Mouse (Mus musculus): ENCODE data around the gene Cdc37. TPM values are rescaled to one million over a fixed set of nuclear protein-coding genes. Genes with fewer than 3 reads are reported as not detected.

Cdc37 gene
- polyA plus RNA-seq, 1 experiment from 2014 or later = 297 TPM

DNA sequence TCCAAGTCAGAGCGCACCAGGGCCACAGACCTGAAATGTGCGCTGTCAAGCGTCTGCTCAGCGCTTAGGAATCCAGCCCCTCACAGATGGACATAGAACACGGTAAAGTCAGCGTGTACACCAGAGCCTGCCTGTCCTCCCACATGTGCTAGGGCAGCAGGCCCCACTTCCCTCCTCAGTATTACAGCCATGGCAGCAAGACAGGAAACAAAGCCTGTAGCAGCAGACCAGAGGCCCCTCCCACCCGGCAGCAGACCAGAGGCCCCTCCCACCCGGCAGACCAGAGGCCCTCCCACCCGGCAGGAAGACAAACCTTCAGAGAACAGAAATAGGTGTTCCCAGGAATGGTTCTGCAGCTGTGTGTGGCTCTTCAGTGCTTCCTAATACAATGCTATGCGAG lies 3.1 kb downstream of the Cdc37 start:
- Histone ChIP-seq H3K27me3 (ENCODE audit: control insufficient read depth, insufficient read depth, low read length) (no peaks in the 10 kb centered on the region), H3K4me2 (peak overlapping the region; percentile 13), H3K9me3 (ENCODE audit: control insufficient read depth, low read length) (no peaks in the 10 kb centered on the region), H3K36me3 (ENCODE audit: control insufficient read depth, insufficient read depth, low read length) (peaks cover 20% of the 10 kb centered on the region), H3K9ac (ENCODE audit: low read length) (peak overlapping the region; percentile 13; the same call in 1 of the 2 replicates), H3K4me3 (ENCODE audit: low read depth, low read length) (no peak overlapping the region), H3K27ac (ENCODE audit: low read depth, low read length) (no peak overlapping the region), H3K4me1 (ENCODE audit: control insufficient read depth, insufficient read depth, low read length) (peaks cover 18% of the 10 kb centered on the region)
- DNase-seq (ENCODE audit: low spot score, missing footprints) (no peak), ATAC-seq (ENCODE audit: low FRiP score) (no peak)
- 53% methylated on average over 10 of the region's 10 CpGs for WGBS

DNA sequence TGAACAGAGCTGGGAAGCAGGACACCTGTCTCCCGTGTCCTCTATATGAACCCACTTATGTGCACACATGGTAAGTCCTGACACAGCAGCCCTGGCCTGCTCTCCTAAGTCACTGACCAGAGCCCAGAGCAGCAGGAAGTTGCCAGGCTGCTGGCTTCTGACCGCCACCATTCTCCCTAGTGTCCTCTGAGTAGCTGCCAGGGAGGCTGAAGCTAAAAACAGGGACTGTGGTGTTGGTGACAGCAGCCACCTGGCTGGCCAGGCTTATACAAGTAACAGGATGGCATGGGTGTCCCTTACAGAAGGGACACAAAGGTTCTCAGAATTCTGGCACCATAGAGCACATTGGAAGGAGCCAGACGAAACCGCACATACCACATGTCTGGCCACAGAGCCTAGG lies 4.4 kb downstream of the Cdc37 start:
- DNase-seq (ENCODE audit: low spot score, missing footprints) = no peak
- peaks cover 18% of the 10 kb centered on the region for H3K4me1 ChIP-seq (ENCODE audit: control insufficient read depth, insufficient read depth, low read length)
- H3K4me2 ChIP-seq = no peak overlapping the region
- H3K9me3 ChIP-seq (ENCODE audit: control insufficient read depth, low read length) = no peaks in the 10 kb centered on the region
- peaks cover 30% of the 10 kb centered on the region for H3K36me3 ChIP-seq (ENCODE audit: control insufficient read depth, insufficient read depth, low read length)
- H3K27ac ChIP-seq (ENCODE audit: low read depth, low read length) = no peak overlapping the region
- WGBS = 96% methylated on average over 4 of the region's 4 CpGs
- no peaks in the 10 kb centered on the region for H3K27me3 ChIP-seq (ENCODE audit: control insufficient read depth, insufficient read depth, low read length)
- no peak overlapping the region for H3K9ac ChIP-seq (ENCODE audit: low read length)
- ATAC-seq (ENCODE audit: low FRiP score) = no peak
- no peak overlapping the region for H3K4me3 ChIP-seq (ENCODE audit: low read depth, low read length)

DNA sequence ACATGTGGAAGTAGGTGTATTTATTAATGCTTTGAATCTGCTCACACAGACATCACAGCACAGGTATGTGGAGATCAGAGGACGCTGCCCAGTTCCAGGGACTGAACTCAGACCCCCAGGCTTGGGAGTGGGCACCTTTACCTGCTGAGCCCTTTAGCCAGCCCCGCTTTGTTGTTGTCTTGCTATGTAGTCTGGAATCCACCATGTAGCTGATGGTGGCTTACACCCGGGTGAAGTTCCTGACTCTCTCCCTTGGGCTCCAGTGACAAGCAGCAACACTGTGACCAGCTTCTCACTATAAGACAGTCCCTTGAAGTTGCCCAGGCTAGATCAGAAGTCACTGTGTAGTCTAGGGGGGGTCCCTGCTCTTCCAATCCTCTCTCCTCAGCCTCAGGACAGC lies 5.4 kb downstream of the Cdc37 start:
- H3K9ac ChIP-seq (ENCODE audit: low read length) = no peak overlapping the region
- ATAC-seq (ENCODE audit: low FRiP score) = no peak
- no peak overlapping the region for H3K27ac ChIP-seq (ENCODE audit: low read depth, low read length)
- H3K4me2 ChIP-seq = no peak overlapping the region
- DNase-seq (ENCODE audit: low spot score, missing footprints) = no peak
- WGBS = 98% methylated on average over 3 of the region's 3 CpGs
- H3K4me3 ChIP-seq (ENCODE audit: low read depth, low read length) = no peak overlapping the region
- H3K4me1 ChIP-seq (ENCODE audit: control insufficient read depth, insufficient read depth, low read length) = peaks cover 18% of the 10 kb centered on the region
- H3K9me3 ChIP-seq (ENCODE audit: control insufficient read depth, low read length) = no peaks in the 10 kb centered on the region
- H3K36me3 ChIP-seq (ENCODE audit: control insufficient read depth, insufficient read depth, low read length) = peaks cover 40% of the 10 kb centered on the region
- H3K27me3 ChIP-seq (ENCODE audit: control insufficient read depth, insufficient read depth, low read length) = no peaks in the 10 kb centered on the region

DNA sequence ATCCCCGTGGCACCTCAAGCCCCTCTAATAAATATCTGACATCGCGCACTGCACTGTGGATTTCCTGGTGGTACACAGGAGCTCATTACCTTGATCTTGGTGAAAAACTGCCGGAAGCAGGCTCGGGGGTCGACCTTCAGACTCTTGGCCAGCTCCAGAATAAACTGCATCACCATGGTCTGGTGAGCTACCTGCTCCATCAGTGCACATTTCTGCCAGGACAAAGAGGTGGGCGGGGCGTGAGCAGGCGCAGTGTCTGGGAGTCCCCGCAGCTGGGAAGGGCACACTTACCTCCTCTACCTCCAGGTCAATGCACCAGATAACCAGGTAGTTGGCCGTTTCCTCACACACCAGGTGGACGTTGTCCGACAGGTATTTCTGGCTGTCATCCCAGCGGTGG lies 7.9 kb downstream of the Cdc37 start:
- no peak overlapping the region for H3K27ac ChIP-seq (ENCODE audit: low read depth, low read length)
- H3K36me3 ChIP-seq (ENCODE audit: control insufficient read depth, insufficient read depth, low read length) = peaks cover 43% of the 10 kb centered on the region
- no peak overlapping the region for H3K4me2 ChIP-seq
- WGBS = 94% methylated on average over 14 of the region's 14 CpGs
- no peak for DNase-seq (ENCODE audit: low spot score, missing footprints)
- H3K9me3 ChIP-seq (ENCODE audit: control insufficient read depth, low read length) = no peaks in the 10 kb centered on the region
- no peak overlapping the region for H3K4me3 ChIP-seq (ENCODE audit: low read depth, low read length)
- no peaks in the 10 kb centered on the region for H3K27me3 ChIP-seq (ENCODE audit: control insufficient read depth, insufficient read depth, low read length)
- no peak for ATAC-seq (ENCODE audit: low FRiP score)
- H3K9ac ChIP-seq (ENCODE audit: low read length) = no peak overlapping the region
- H3K4me1 ChIP-seq (ENCODE audit: control insufficient read depth, insufficient read depth, low read length) = no peaks in the 10 kb centered on the region

DNA sequence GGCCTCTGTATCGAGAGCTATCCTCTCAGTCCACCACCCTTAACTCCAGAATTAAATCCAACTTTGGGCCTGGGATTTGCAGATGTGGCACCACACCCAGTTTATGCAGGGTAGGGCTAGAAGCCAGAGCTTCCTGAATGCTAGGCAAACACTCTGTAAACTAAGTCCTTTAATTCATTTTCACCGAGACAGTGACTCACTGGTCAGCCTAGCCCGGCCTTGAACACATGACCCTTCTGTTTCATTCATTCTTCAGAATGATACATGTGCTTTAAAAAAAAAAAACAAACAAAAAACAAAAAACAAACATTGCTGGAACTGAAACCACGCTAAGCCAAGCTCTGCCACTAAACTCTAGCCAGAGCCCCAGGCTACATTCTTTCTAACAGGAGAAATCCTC lies 11.4 kb downstream of the Cdc37 start:
- Histone ChIP-seq H3K4me1 (ENCODE audit: control insufficient read depth, insufficient read depth, low read length) (no peaks in the 10 kb centered on the region), H3K9me3 (ENCODE audit: control insufficient read depth, low read length) (no peaks in the 10 kb centered on the region), H3K27me3 (ENCODE audit: control insufficient read depth, insufficient read depth, low read length) (no peaks in the 10 kb centered on the region), H3K9ac (ENCODE audit: low read length) (no peak overlapping the region), H3K36me3 (ENCODE audit: control insufficient read depth, insufficient read depth, low read length) (peaks cover 39% of the 10 kb centered on the region), H3K4me2 (no peak overlapping the region), H3K27ac (ENCODE audit: low read depth, low read length) (no peak overlapping the region), H3K4me3 (ENCODE audit: low read depth, low read length) (no peak overlapping the region)
- 94% methylated on average over 4 of the region's 4 CpGs for WGBS
- DNase-seq (ENCODE audit: low spot score, missing footprints) (no peak), ATAC-seq (ENCODE audit: low FRiP score) (no peak)

DNA sequence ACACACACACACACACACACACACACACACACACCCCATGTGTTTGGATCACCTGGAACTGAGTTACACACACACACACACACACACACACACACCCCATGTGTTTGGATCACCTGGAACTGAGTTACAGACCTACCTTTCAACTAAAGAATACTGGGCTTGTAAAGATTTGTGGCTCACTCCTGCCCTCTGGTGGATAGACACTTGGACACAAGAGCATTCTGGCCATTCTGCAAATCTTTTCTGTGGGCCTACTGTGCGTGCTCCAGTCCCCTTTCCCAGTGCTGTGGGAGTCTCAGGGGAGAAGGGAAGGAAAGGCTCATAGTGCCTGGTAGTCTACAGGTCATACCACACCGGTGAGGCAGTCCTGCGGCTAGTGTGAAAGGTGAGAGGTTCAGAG lies 12.6 kb downstream of the Cdc37 start:
- Histone ChIP-seq H3K27me3 (ENCODE audit: control insufficient read depth, insufficient read depth, low read length) (no peaks in the 10 kb centered on the region), H3K4me2 (no peak overlapping the region), H3K27ac (ENCODE audit: low read depth, low read length) (no peak overlapping the region), H3K4me3 (ENCODE audit: low read depth, low read length) (no peak overlapping the region), H3K9me3 (ENCODE audit: control insufficient read depth, low read length) (no peaks in the 10 kb centered on the region), H3K9ac (ENCODE audit: low read length) (no peak overlapping the region), H3K4me1 (ENCODE audit: control insufficient read depth, insufficient read depth, low read length) (no peaks in the 10 kb centered on the region), H3K36me3 (ENCODE audit: control insufficient read depth, insufficient read depth, low read length) (peaks cover 28% of the 10 kb centered on the region)
- 0 out of 2 replicates have a peak, but pooled peaks have one; percentile 26 for ATAC-seq (ENCODE audit: low FRiP score)
- peak; percentile 93 for DNase-seq (ENCODE audit: low spot score, missing footprints)
- WGBS = 57% methylated on average over 3 of the region's 3 CpGs

DNA sequence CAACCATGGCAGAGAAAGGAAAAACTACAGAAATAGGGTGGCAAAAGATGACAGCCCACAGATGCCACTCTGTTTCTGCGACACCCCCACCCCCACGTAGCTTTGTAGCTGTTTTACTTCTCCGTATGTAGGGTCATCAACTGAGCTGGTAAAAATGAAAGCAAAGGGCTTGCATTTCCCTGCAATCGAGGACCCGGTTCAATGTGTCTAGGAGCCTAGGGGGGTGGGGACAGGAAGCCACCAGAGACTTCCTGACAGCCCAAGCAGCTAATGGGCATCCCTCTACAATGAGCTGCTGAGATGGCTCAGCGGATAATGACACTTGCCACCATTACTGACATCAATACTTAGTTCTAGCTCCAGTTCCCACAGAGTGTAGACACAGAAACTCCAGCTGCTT lies 13.4 kb downstream of the Cdc37 start:
- no peak for ATAC-seq (ENCODE audit: low FRiP score)
- no peak overlapping the region for H3K27ac ChIP-seq (ENCODE audit: low read depth, low read length)
- H3K9me3 ChIP-seq (ENCODE audit: control insufficient read depth, low read length) = no peaks in the 10 kb centered on the region
- no peak overlapping the region for H3K4me2 ChIP-seq
- H3K27me3 ChIP-seq (ENCODE audit: control insufficient read depth, insufficient read depth, low read length) = no peaks in the 10 kb centered on the region
- 90% methylated on average over 6 of the region's 6 CpGs for WGBS
- no peak for DNase-seq (ENCODE audit: low spot score, missing footprints)
- H3K4me1 ChIP-seq (ENCODE audit: control insufficient read depth, insufficient read depth, low read length) = no peaks in the 10 kb centered on the region
- no peak overlapping the region for H3K4me3 ChIP-seq (ENCODE audit: low read depth, low read length)
- H3K36me3 ChIP-seq (ENCODE audit: control insufficient read depth, insufficient read depth, low read length) = peaks cover 22% of the 10 kb centered on the region
- H3K9ac ChIP-seq (ENCODE audit: low read length) = no peak overlapping the region

DNA sequence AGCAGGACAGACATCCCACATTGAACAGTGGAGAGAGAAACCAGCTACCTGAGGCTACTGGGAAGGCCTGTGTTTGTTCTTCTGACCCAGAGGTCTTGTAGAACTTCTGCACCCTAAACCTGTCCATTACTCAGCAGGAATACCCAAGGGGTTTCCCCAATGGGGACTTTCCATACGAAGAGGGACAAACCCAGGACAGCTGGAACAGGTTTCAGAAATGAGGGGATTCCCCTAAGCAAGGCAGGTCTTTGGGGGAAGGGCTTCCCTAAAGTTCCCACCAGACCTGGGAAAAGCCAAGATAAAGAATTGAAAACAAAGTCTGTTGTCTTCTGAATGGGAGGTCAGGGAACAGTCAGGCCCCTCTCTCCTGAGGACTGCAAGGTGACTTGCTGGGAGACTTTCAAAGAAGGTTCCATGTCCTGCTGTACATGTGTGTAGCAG lies 13.8 kb downstream of the Cdc37 start:
- peaks cover 18% of the 10 kb centered on the region for H3K36me3 ChIP-seq (ENCODE audit: control insufficient read depth, insufficient read depth, low read length)

DNA sequence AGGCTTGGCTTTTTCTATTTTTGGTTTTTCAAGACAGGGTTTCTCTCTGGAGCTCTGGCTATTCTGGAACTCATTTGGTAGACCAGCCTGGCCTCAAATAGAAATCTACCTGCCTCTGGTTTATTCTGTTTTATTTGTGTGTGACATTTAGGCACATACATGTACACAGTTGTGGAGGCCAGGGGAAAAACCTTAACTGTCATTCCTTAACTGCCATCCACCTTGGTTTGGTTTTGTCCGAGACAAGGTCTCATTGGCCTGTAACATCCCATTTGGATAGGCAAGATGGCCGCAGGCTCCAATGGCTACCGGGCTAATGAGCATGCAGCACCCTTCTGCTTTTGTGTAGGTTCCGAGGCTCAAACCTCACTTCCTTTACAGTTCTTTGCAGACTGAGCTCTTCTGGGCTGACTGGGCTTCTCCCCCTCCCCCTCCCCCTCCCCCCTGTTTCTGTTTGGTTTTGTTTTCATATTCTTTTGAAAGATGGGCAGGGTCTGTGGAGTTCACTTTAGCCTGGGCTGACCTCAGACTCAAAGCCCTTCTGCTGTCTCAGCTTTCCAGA lies 14.4 kb downstream of the Cdc37 start:
- no peak overlapping the region for H3K9ac ChIP-seq (ENCODE audit: low read length)
- WGBS = 76% methylated on average over 4 of the region's 4 CpGs
- ATAC-seq (ENCODE audit: low FRiP score) = no peak

More for the DNA sequence above, 13.8 kb downstream of the Cdc37 start:
- no peak for ATAC-seq (ENCODE audit: low FRiP score)
- DNase-seq (ENCODE audit: low spot score, missing footprints) = no peak
- Histone ChIP-seq H3K4me2 (no peak overlapping the region), H3K27me3 (ENCODE audit: control insufficient read depth, insufficient read depth, low read length) (no peaks in the 10 kb centered on the region), H3K9ac (ENCODE audit: low read length) (no peak overlapping the region), H3K27ac (ENCODE audit: low read depth, low read length) (no peak overlapping the region), H3K9me3 (ENCODE audit: control insufficient read depth, low read length) (no peaks in the 10 kb centered on the region), H3K4me1 (ENCODE audit: control insufficient read depth, insufficient read depth, low read length) (no peaks in the 10 kb centered on the region), H3K4me3 (ENCODE audit: low read depth, low read length) (no peak overlapping the region)
- WGBS = 78% methylated on average over 1 of the region's 1 CpGs

More for the DNA sequence above, 14.4 kb downstream of the Cdc37 start:
- no peak for DNase-seq (ENCODE audit: low spot score, missing footprints)
- Histone ChIP-seq H3K27me3 (ENCODE audit: control insufficient read depth, insufficient read depth, low read length) (no peaks in the 10 kb centered on the region), H3K4me2 (no peak overlapping the region), H3K27ac (ENCODE audit: low read depth, low read length) (no peak overlapping the region), H3K4me1 (ENCODE audit: control insufficient read depth, insufficient read depth, low read length) (0 out of 2 replicates have a peak, but pooled peaks cover 3% of the 10 kb centered on the region), H3K9me3 (ENCODE audit: control insufficient read depth, low read length) (no peaks in the 10 kb centered on the region), H3K36me3 (ENCODE audit: control insufficient read depth, insufficient read depth, low read length) (peaks cover 13% of the 10 kb centered on the region), H3K4me3 (ENCODE audit: low read depth, low read length) (no peak overlapping the region)

Data from midbrain, embryonic 11.5 days (tissue).